Mouse (Mus musculus) testis, adult 2 months (tissue): ENCODE measurements around the gene Gm10720. TPM values are rescaled to one million over a fixed set of nuclear protein-coding genes. Genes with fewer than 3 reads are reported as not detected.
"Not testable (repeated sequence)": the region's sequence is repeated elsewhere in the genome, so short reads cannot be mapped to it uniquely, and the experiment has no call there.

Experiments used
- H3K27ac ChIP-seq: fragments of 200-500 bp; 2 replicates; pipeline ENCODE4 v1.5.1; 2012; ENCODE audit warnings: low read depth, low read length; ENCODE audit not compliant: control insufficient read depth, insufficient read depth
- H3K27me3 ChIP-seq: fragments of 200-500 bp; 2 replicates; pipeline ENCODE4 v1.6.1; 2012; ENCODE audit warnings: mild to moderate bottlenecking, low read length, moderate library complexity; ENCODE audit not compliant: control insufficient read depth, insufficient read depth
- H3K36me3 ChIP-seq: fragments of 200-500 bp; 2 replicates; pipeline ENCODE4 v1.6.1; 2012; ENCODE audit warnings: mild to moderate bottlenecking, low read length; ENCODE audit not compliant: control insufficient read depth, insufficient read depth
- H3K4me1 ChIP-seq: fragments of 200-500 bp; 2 replicates; pipeline ENCODE4 v1.6.1; 2012; ENCODE audit warnings: low read length; ENCODE audit not compliant: control insufficient read depth, insufficient read depth
- H3K4me3 ChIP-seq: fragments of 200-500 bp; 2 replicates; pipeline ENCODE4 v1.5.1; 2012; ENCODE audit warnings: low read depth, mild to moderate bottlenecking, low read length, moderate library complexity, mixed read lengths; ENCODE audit not compliant: control insufficient read depth
- polyA plus RNA-seq: library from polyadenylated mRNA; depleted of rRNA; stranded (reverse); fragments of >200 nt; gene quantifications from 2 replicates; pipeline ENCODE4 v1.2.3, GENCODE M21; 2012

The Gm10720 gene
- polyA plus RNA-seq, 1 experiment = not detected

- not testable (repeated sequence) for H3K4me1 ChIP-seq, H3K27ac ChIP-seq, H3K4me3 ChIP-seq, H3K27me3 ChIP-seq, H3K36me3 ChIP-seq
These were observed 442 bp downstream of the Gm10720 start for GRCm38 (mm10) chr9:3015896-3016295.

GRCm38 (mm10) chr9:3017108-3017507, 1.7 kb downstream of the Gm10720 start, which contains the start of gene Gm10719:
TSS of gene Gm10719 (plus strand) at chr9:3017408.
- H3K36me3 ChIP-seq, H3K27ac ChIP-seq, H3K4me1 ChIP-seq, H3K4me3 ChIP-seq, H3K27me3 ChIP-seq: not testable (repeated sequence)

GRCm38 (mm10) chr9:3018944-3019343, 3.5 kb downstream of the Gm10720 start:
- not testable (repeated sequence) for H3K27me3 ChIP-seq, H3K4me1 ChIP-seq, H3K36me3 ChIP-seq, H3K4me3 ChIP-seq, H3K27ac ChIP-seq

GRCm38 (mm10) chr9:3019835-3020727, 4.6 kb downstream of the Gm10720 start:
- not testable (repeated sequence) for H3K4me3 ChIP-seq, H3K27me3 ChIP-seq, H3K27ac ChIP-seq, H3K4me1 ChIP-seq, H3K36me3 ChIP-seq

- not testable (repeated sequence) for H3K27me3 ChIP-seq, H3K4me3 ChIP-seq, H3K4me1 ChIP-seq, H3K36me3 ChIP-seq, H3K27ac ChIP-seq
These were observed 7.0 kb downstream of the Gm10720 start for GRCm38 (mm10) chr9:3022316-3023008.

GRCm38 (mm10) chr9:3023312-3023984, 8.0 kb downstream of the Gm10720 start, which contains the start of gene Gm10718:
TSS of gene Gm10718 (plus strand) at chr9:3023547.
- not testable (repeated sequence) for H3K36me3 ChIP-seq, H3K4me1 ChIP-seq, H3K27ac ChIP-seq, H3K27me3 ChIP-seq, H3K4me3 ChIP-seq

- H3K4me3 ChIP-seq, H3K27ac ChIP-seq, H3K4me1 ChIP-seq, H3K36me3 ChIP-seq, H3K27me3 ChIP-seq: not testable (repeated sequence)
These were observed 8.7 kb downstream of the Gm10720 start for GRCm38 (mm10) chr9:3023985-3024648.

- H3K4me1 ChIP-seq, H3K27me3 ChIP-seq, H3K36me3 ChIP-seq, H3K4me3 ChIP-seq, H3K27ac ChIP-seq: not testable (repeated sequence)
These were observed 9.5 kb downstream of the Gm10720 start, which contains the start of gene Gm10717 for GRCm38 (mm10) chr9:3024912-3025467. TSS of gene Gm10717 (plus strand) at chr9:3025417.

- H3K27me3 ChIP-seq, H3K4me3 ChIP-seq, H3K36me3 ChIP-seq, H3K27ac ChIP-seq, H3K4me1 ChIP-seq: not testable (repeated sequence)
These were observed 10.2 kb downstream of the Gm10720 start for GRCm38 (mm10) chr9:3025653-3026052.

GRCm38 (mm10) chr9:3026136-3026535, 10.7 kb downstream of the Gm10720 start:
- H3K36me3 ChIP-seq, H3K27me3 ChIP-seq, H3K27ac ChIP-seq, H3K4me1 ChIP-seq, H3K4me3 ChIP-seq: not testable (repeated sequence)

GRCm38 (mm10) chr9:3026741-3027140, 11.3 kb downstream of the Gm10720 start:
- not testable (repeated sequence) for H3K27ac ChIP-seq, H3K27me3 ChIP-seq, H3K36me3 ChIP-seq, H3K4me3 ChIP-seq, H3K4me1 ChIP-seq
